9 mouse cellular contexts compared by ENCODE assay signal in the genomic region with DNA sequence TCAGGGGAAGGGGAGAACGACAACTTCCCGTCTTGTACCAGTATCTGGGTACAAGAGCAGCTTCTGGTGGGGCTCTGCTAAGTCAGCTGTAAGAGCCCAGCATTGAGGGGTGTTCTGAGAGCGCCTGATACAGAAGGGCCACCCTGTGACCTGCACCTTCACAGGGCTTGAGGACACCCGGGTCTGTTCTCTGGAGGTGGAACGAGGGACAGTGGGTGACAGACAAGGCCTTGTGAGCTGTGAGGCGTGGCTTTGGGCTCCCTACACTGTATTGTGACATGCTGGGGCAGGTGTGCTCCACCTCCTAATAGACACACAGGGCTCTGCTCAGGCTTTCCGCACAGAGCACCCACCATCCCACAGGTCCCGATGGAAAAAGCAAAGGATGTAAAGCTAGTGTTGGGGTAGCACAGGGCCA. TPM values are rescaled to one million over a fixed set of nuclear protein-coding genes. Genes with fewer than 3 reads are reported as not detected.
DNase-seq lines count a peak whose midpoint lies in the region; ATAC-seq lines count a peak whose summit lies in the region.
"Had no signal": no experiment of that assay in that cellular context is flagged by ENCODE, and none has a peak within 500 bp of the region (broad histone marks: within the 10 kb centered on the region; RNA-seq: fewer than 3 reads in every experiment).

No protein-coding gene starts in this region.

- intact Hi-C loops in heart, postnatal 25 days (cut with DNase I) = loop anchor here (2.0 kb wide), 1 partner anchor 21 kb away; no protein-coding TSS in a partner anchor

- H3K36me3 ChIP-seq in heart, embryonic 10.5 days = peaks cover 30% of the 10 kb centered on the region
- H3K36me3 ChIP-seq in embryonic facial prominence, embryonic 15.5 days = peaks cover 29% of the 10 kb centered on the region
- peaks cover 26% of the 10 kb centered on the region for H3K36me3 ChIP-seq in limb, embryonic 15.5 days
- peaks cover 23% of the 10 kb centered on the region for H3K36me3 ChIP-seq in stomach, embryonic 14.5 days (ENCODE audit: control insufficient read depth, insufficient read depth, low read length)

- H3K9me3 ChIP-seq in heart, embryonic 10.5 days = no peaks in the 10 kb centered on the region
- H3K9me3 ChIP-seq in embryonic facial prominence, embryonic 15.5 days (replicated peaks) = no peaks in the 10 kb centered on the region
- H3K9me3 ChIP-seq in limb, embryonic 15.5 days = no peaks in the 10 kb centered on the region
- H3K9me3 ChIP-seq in stomach, embryonic 14.5 days (ENCODE audit: control insufficient read depth, low read depth, low read length) = no peaks in the 10 kb centered on the region

- peak overlapping the region; percentile 93 for H3K4me2 ChIP-seq in embryonic facial prominence, embryonic 15.5 days (replicated peaks)
- H3K4me2 ChIP-seq in limb, embryonic 15.5 days = peak overlapping the region; percentile 92
- peak overlapping the region; percentile 92 for H3K4me2 ChIP-seq in stomach, embryonic 14.5 days (replicated peaks; ENCODE audit: low read depth, low read length)

- WGBS in heart, embryonic 10.5 days = 44% methylated on average over 8 of the region's 8 CpGs
- WGBS in embryonic facial prominence, embryonic 15.5 days = 33% methylated on average over 8 of the region's 8 CpGs
- WGBS in limb, embryonic 15.5 days = 41% methylated on average over 8 of the region's 8 CpGs
- WGBS in stomach, embryonic 14.5 days = 32% methylated on average over 8 of the region's 8 CpGs

- ATAC-seq in embryonic facial prominence, embryonic 15.5 days (ENCODE audit: insufficient number of reproducible peaks, low FRiP score, low TSS enrichment, low read depth) = no peak
- ATAC-seq in limb, embryonic 15.5 days (ENCODE audit: insufficient number of reproducible peaks, low FRiP score, low TSS enrichment, low read depth) = no peak
- no peak for ATAC-seq in stomach, embryonic 14.5 days (ENCODE audit: insufficient number of reproducible peaks, insufficient read depth, low FRiP score, low read depth)

- peaks cover 36% of the 10 kb centered on the region for H3K4me1 ChIP-seq in heart, embryonic 10.5 days
- peaks cover 39% of the 10 kb centered on the region for H3K4me1 ChIP-seq in embryonic facial prominence, embryonic 15.5 days
- H3K4me1 ChIP-seq in limb, embryonic 15.5 days = peaks cover 40% of the 10 kb centered on the region
- H3K4me1 ChIP-seq in stomach, embryonic 14.5 days (ENCODE audit: control insufficient read depth, insufficient read depth, low read length) = peaks cover 26% of the 10 kb centered on the region

- H3K9ac ChIP-seq in embryonic facial prominence, embryonic 15.5 days = peak overlapping the region; percentile 85
- peak overlapping the region; percentile 87; the same call in 1 of the 2 replicates for H3K9ac ChIP-seq in limb, embryonic 15.5 days
- H3K9ac ChIP-seq in stomach, embryonic 14.5 days (replicated peaks; ENCODE audit: low read depth, low read length) = peak overlapping the region; percentile 81; the same call in 1 of the 2 replicates

- peaks cover 18% of the 10 kb centered on the region; the same call in 1 of the 2 replicates for H3K27me3 ChIP-seq in heart, embryonic 10.5 days (ENCODE audit: insufficient read depth, poor library complexity, severe bottlenecking)
- no peaks in the 10 kb centered on the region for H3K27me3 ChIP-seq in embryonic facial prominence, embryonic 15.5 days
- no peaks in the 10 kb centered on the region for H3K27me3 ChIP-seq in limb, embryonic 15.5 days
- no peaks in the 10 kb centered on the region for H3K27me3 ChIP-seq in stomach, embryonic 14.5 days (ENCODE audit: control insufficient read depth, insufficient read depth, low read length)
- H3K27me3 ChIP-seq: Patski had no signal

- DNase-seq in heart, embryonic 10.5 days (ENCODE audit: low spot score) = no peak
- DNase-seq in heart, postnatal 25 days (ENCODE audit: low spot score) = no peak
- DNase-seq in 3134 (ENCODE audit: extremely low read depth, insufficient read length, low spot score) = peak; percentile 38
- DNase-seq in layer of hippocampus, adult 9-10 months (ENCODE audit: low spot score) = no peak
- DNase-seq in spleen, postnatal 10 days (ENCODE audit: low spot score in 2 of 2) = no peak

- H3K4me3 ChIP-seq in heart, embryonic 10.5 days = peak overlapping the region; percentile 91
- peak overlapping the region; percentile 81 for H3K4me3 ChIP-seq in embryonic facial prominence, embryonic 15.5 days (replicated peaks)
- peak overlapping the region; percentile 80 for H3K4me3 ChIP-seq in limb, embryonic 15.5 days
- peak overlapping the region; percentile 78 for H3K4me3 ChIP-seq in stomach, embryonic 14.5 days (ENCODE audit: low read depth, low read length)

- H3K27ac ChIP-seq in heart, embryonic 10.5 days = peak overlapping the region; percentile 95
- H3K27ac ChIP-seq in embryonic facial prominence, embryonic 15.5 days (replicated peaks) = peak overlapping the region; percentile 90
- H3K27ac ChIP-seq in limb, embryonic 15.5 days = peak overlapping the region; percentile 91
- peak overlapping the region; percentile 72 for H3K27ac ChIP-seq in stomach, embryonic 14.5 days (ENCODE audit: low read length)

RNA-seq across cellular contexts. Expression of a gene that starts 1.1 kb away (rescaled TPM):
- 25.9 and 30.4 TPM in 2 replicates for polyA plus RNA-seq in heart, embryonic 10.5 days (2016; fragmentation: Nextera tagmentation; extraction: Ambion mirVana)
- total RNA-seq in heart, postnatal 25 days (2021) = 10 to 100 TPM; 77.8 to 77.9 TPM
- polyA plus RNA-seq in embryonic facial prominence, embryonic 15.5 days (2015; fragmentation: Nextera tagmentation; extraction: Ambion mirVana) = 47.7 and 47.8 TPM in 2 replicates
- polyA plus RNA-seq in limb, embryonic 15.5 days (2015; fragmentation: Nextera tagmentation; extraction: Ambion mirVana) = 37.7 and 44.7 TPM in 2 replicates
- 29.4 and 29.7 TPM in 2 replicates for polyA plus RNA-seq in stomach, embryonic 14.5 days (2014; fragmentation: Nextera tagmentation; extraction: Ambion mirVana)

RNA-seq across cellular contexts. Expression of a gene that starts 4.9 kb away (rescaled TPM):
- 7.6 and 8.6 TPM in 2 replicates for polyA plus RNA-seq in heart, embryonic 10.5 days (2016; fragmentation: Nextera tagmentation; extraction: Ambion mirVana)
- total RNA-seq in heart, postnatal 25 days (2021) = 10 to 100 TPM; 11.9 to 13.2 TPM
- polyA plus RNA-seq in embryonic facial prominence, embryonic 15.5 days (2015; fragmentation: Nextera tagmentation; extraction: Ambion mirVana) = 10.1 and 11.5 TPM in 2 replicates
- 9.8 and 11.7 TPM in 2 replicates for polyA plus RNA-seq in limb, embryonic 15.5 days (2015; fragmentation: Nextera tagmentation; extraction: Ambion mirVana)
- 9.6 and 12.1 TPM in 2 replicates for polyA plus RNA-seq in stomach, embryonic 14.5 days (2014; fragmentation: Nextera tagmentation; extraction: Ambion mirVana)

RNA-seq across cellular contexts. Expression of a gene that starts 9.0 kb away (rescaled TPM):
- polyA plus RNA-seq in heart, embryonic 10.5 days (2016; fragmentation: Nextera tagmentation; extraction: Ambion mirVana) = 0.06 and 0.18 TPM in 2 replicates
- total RNA-seq in heart, postnatal 25 days (2021) = not detected
- 0.88 and 1.0 TPM in 2 replicates for polyA plus RNA-seq in embryonic facial prominence, embryonic 15.5 days (2015; fragmentation: Nextera tagmentation; extraction: Ambion mirVana)
- 0.20 and 0.43 TPM in 2 replicates for polyA plus RNA-seq in limb, embryonic 15.5 days (2015; fragmentation: Nextera tagmentation; extraction: Ambion mirVana)
- 1.1 and 1.2 TPM in 2 replicates for polyA plus RNA-seq in stomach, embryonic 14.5 days (2014; fragmentation: Nextera tagmentation; extraction: Ambion mirVana)

RNA-seq across cellular contexts. Expression of a gene that starts 22.4 kb away (rescaled TPM):
- 19.4 and 25.4 TPM in 2 replicates for polyA plus RNA-seq in heart, embryonic 10.5 days (2016; fragmentation: Nextera tagmentation; extraction: Ambion mirVana)
- total RNA-seq in heart, postnatal 25 days (2021) = 1 to 10 TPM; 6.9 TPM
- polyA plus RNA-seq in embryonic facial prominence, embryonic 15.5 days (2015; fragmentation: Nextera tagmentation; extraction: Ambion mirVana) = 34.5 and 36.5 TPM in 2 replicates
- 29.1 and 29.9 TPM in 2 replicates for polyA plus RNA-seq in limb, embryonic 15.5 days (2015; fragmentation: Nextera tagmentation; extraction: Ambion mirVana)
- 28.3 and 30.4 TPM in 2 replicates for polyA plus RNA-seq in stomach, embryonic 14.5 days (2014; fragmentation: Nextera tagmentation; extraction: Ambion mirVana)

RNA-seq across cellular contexts. Expression of a gene that starts 38.9 kb away (rescaled TPM):
- polyA plus RNA-seq in heart, embryonic 10.5 days (2016; fragmentation: Nextera tagmentation; extraction: Ambion mirVana) = 0.20 and 0.28 TPM in 2 replicates
- under 1 TPM; 0.36 to 0.75 TPM for total RNA-seq in heart, postnatal 25 days (2021)
- polyA plus RNA-seq in embryonic facial prominence, embryonic 15.5 days (2015; fragmentation: Nextera tagmentation; extraction: Ambion mirVana) = 1.2 and 2.1 TPM in 2 replicates
- polyA plus RNA-seq in limb, embryonic 15.5 days (2015; fragmentation: Nextera tagmentation; extraction: Ambion mirVana) = 1.8 and 2.5 TPM in 2 replicates
- polyA plus RNA-seq in stomach, embryonic 14.5 days (2014; fragmentation: Nextera tagmentation; extraction: Ambion mirVana) = 7.7 and 9.5 TPM in 2 replicates
- polyA plus RNA-seq: Patski had no signal
